Comparison of ENCODE assay signal across 26 mouse cellular contexts in the genomic region with DNA sequence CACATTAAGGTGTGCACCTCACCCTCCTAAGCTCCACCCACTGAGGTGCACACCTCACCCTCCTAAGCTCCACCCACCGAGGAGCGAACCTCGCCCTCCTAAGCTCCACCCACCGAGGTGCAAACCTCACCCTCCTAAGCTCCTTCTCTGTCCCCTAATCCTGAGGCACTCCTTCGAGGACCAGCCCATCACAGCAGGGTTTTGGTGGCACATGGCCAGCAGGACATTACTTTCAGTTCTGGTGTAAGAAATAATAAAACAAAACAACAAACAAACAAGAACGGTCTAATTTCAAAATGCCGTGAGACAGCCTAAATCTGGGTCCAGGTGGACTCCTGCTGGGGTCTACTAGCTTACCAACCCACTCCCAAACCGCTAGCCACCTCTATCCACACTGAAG.
"Had no signal": no experiment of that assay in that cellular context is flagged by ENCODE, and none has a peak within 500 bp of the region (broad histone marks: within the 10 kb centered on the region; RNA-seq: fewer than 3 reads in every experiment).

No protein-coding gene starts in this region.

- H3K27ac ChIP-seq: gastrocnemius, adult 2 months; heart, embryonic 13.5 days; heart, embryonic 15.5 days; hindbrain, embryonic 15.5 days; hindbrain, postnatal 0 days; kidney, embryonic 15.5 days; kidney, postnatal 0 days; limb, embryonic 13.5 days; limb, embryonic 15.5 days; liver, embryonic 14.5 days had no signal

- DNase-seq: gastrocnemius, adult 2 months; gastrocnemius, postnatal 10 days; gastrocnemius, postnatal 25 days; heart, adult 18-20 months; heart, postnatal 14 days; heart, postnatal 36 days; kidney, adult 11 months; kidney, adult 2 months; kidney, adult 9 months; kidney, postnatal 14 days; kidney, postnatal 36 days; layer of hippocampus, adult 9-11 months; layer of hippocampus, postnatal 36 days; left cerebral cortex, postnatal 4 days had no signal

- H3K9me3 ChIP-seq: heart, embryonic 13.5 days; heart, embryonic 15.5 days; hindbrain, embryonic 13.5 days; hindbrain, embryonic 15.5 days; kidney, embryonic 15.5 days; limb, embryonic 13.5 days; limb, embryonic 15.5 days had no signal

- H3K36me3 ChIP-seq: heart, embryonic 13.5 days; heart, embryonic 15.5 days; hindbrain, embryonic 13.5 days; hindbrain, embryonic 15.5 days; kidney, embryonic 15.5 days; limb, embryonic 13.5 days; limb, embryonic 15.5 days had no signal

- H3K4me3 ChIP-seq: gastrocnemius, adult 2 months; heart, embryonic 13.5 days; heart, embryonic 15.5 days; hindbrain, embryonic 13.5 days; hindbrain, embryonic 15.5 days; kidney, embryonic 15.5 days; limb, embryonic 13.5 days; limb, embryonic 15.5 days had no signal

- ATAC-seq: hindbrain, postnatal 0 days; intestine, embryonic 16.5 days had no signal

- H3K4me2 ChIP-seq: heart, embryonic 11.5 days; heart, embryonic 13.5 days; heart, embryonic 15.5 days; hindbrain, embryonic 13.5 days; hindbrain, embryonic 15.5 days; kidney, embryonic 15.5 days; limb, embryonic 13.5 days; limb, embryonic 15.5 days had no signal

- H3K9ac ChIP-seq: heart, embryonic 13.5 days; heart, embryonic 15.5 days; hindbrain, embryonic 13.5 days; hindbrain, embryonic 15.5 days; kidney, embryonic 15.5 days; limb, embryonic 13.5 days; limb, embryonic 15.5 days; liver, embryonic 14.5 days had no signal

- H3K27me3 ChIP-seq: heart, embryonic 15.5 days; hindbrain, embryonic 13.5 days; hindbrain, embryonic 15.5 days; limb, embryonic 13.5 days; limb, embryonic 15.5 days had no signal
